Mouse (Mus musculus) brain, adult 2 months (tissue): ENCODE results near the gene Zfp664.

Source experiments
- DNase-seq: peaks from one replicate; pipeline ENCODE4 v3.0.0; 2011; ENCODE audit warnings: low read depth, low spot score

The Zfp664 gene

DNA sequence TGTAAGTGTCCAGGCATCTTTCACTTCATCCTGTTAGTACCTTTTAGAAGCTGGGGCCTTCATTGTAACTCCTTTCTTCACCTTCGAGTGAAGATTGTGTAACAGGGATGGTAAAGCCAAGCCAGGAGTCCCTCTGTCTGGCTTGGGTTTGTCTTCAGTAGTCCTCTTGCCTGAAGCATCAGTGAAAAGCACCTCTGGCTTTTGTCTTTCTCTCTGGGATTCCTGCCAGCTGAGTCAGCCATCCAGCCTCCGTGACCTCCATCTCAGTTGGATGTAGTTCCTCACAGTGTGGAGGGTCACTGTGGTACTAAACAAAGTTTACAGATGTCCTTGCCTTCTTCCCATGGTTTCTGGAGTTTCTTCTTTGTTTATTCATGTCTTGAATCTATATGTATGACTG, 9.5 kb downstream of the Zfp664 start:
- DNase-seq, result peak; percentile 49

GRCm38 (mm10) chr5:124873096-124873495, 10.6 kb downstream of the Zfp664 start:
- no peak for DNase-seq

GRCm38 (mm10) chr5:124873890-124874601, 11.6 kb downstream of the Zfp664 start:
- no peak for DNase-seq

DNA sequence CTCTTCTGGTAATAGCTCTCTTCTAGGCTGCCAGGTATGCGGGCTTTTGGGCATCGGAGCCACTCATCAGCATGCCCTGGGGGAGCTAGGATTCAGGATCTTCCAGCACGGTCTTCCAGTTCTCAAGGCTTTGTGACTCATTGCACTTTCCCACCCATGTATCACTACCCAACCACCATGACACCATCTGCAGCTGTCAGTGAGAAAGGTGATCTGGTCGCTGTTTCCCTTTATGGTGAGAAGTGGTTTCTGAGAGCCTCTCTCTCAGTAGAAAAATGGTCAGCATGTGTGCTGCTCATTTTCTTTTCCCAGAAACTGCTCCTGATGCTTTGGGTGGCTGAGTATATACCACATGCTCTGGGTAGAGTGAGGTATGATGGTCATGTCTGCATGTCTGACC, 16.8 kb downstream of the Zfp664 start:
- peak; percentile 59 for DNase-seq

GRCm38 (mm10) chr5:124879801-124880200, 17.3 kb downstream of the Zfp664 start:
- peak; percentile 68 for DNase-seq

DNA sequence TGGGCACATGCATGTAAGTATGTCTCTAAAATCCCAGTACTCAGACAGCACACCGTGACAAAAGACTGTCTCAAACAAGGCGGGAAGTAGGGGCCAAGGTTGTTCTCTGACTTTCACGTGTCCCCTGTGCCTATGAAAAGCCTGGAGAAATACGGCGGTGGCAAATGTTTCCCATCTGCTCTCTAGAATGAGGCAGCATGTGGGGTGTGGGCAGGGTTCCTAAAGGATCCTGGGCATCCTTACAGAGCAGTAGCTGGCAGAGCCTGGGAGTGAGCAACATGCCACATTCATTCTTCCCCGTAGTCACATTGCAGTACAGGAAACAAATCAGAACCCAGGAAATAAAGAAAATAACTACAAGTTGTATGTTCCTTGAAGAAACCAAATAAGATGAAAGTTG, 21.4 kb downstream of the Zfp664 start:
- peak; percentile 97 for DNase-seq

GRCm38 (mm10) chr5:124888661-124889060, 26.2 kb downstream of the Zfp664 start:
- no peak for DNase-seq

GRCm38 (mm10) chr5:124891921-124892370, 29.5 kb downstream of the Zfp664 start:
- no peak for DNase-seq

- DNase-seq, result no peak
Measured at GRCm38 (mm10) chr5:124896135-124896534, 33.6 kb downstream of the Zfp664 start.

DNA sequence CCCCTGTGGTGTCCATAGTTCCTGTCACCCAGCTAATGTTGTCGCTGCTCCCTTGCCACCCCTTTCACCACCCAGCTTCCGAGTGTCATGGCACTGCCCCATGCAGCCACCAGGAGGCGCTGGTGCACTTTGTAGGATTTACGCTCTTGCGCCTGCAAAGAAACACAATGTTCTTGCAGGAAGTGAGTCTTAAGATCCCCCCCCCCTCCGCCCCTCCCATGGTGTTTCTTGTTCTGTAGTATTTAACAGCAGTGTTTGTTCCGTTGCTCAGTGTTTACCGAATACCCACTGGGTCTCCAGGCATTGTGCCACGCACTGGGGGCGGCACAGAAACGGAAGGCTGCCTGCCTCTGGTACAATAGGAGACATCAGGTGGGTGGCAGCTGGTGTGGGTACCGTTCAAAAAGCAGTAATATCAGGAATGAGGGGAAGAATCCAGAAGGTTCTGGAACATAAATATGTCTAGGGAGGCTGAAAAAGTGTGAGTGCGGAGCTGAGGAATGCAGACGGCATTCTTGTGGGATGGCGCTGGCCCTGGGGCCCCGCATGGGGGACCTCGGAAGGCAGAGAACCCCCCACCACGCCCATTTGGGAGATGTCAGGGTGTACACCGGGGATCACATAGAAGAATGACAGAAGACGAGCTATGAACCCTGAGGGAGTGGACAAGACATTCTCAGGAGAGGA, 37.6 kb downstream of the Zfp664 start:
- DNase-seq, result peak; percentile 89

DNA sequence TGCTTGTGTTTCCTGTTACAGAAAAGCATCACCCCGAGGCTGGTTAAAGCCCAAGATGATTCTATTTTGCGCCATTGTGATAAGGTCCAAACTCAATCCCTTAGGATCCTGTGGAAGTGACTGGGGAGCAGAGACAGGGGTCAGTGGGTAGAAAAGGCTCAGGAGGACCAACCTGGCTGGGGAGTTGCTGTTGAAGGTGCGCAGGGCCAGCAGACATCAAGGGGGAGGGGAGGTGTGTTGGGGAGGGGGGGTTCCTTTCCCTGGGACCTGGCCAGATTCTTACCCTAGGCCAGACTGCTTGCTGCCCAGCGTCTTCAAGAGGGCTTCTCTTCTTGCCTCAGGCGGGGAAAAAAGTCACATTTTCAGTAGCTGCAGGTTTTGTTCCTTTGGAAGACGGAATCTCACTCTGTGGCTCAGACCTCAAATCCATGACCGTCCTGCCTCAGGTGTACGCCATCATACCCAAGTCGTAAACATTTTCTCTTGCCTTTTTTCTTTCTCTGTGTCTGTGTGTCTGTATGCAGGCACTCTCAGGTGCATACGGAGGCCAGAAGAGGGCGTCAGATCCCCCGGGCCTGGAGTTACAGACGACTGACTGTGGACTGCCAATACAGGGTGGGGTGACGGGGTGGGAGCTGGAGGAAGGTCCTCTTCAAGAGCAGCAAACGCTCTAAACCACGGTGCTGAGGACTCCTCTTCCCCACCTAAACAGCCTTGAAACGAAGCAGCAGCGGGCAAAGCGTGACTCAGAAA, 38.4 kb downstream of the Zfp664 start:
- no peak for DNase-seq

DNA sequence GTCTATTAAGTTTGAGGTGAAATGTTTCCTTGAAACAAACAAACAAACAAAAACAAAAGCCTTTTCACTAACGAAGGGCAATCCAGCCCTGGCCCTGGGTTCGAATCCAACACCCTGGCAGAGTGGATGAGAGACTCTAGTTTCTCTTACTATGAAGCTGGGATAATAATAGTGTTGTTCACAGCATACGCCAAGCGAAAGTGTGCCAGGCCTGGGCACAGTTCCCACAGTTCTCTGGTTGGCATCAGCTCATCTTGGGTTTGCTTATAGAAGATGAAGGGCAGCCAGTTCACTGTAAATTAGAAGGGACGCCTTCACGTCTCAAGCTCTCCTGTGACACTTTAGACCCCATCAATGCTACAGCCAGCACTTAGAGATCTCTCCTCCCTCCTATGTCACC, 39.2 kb downstream of the Zfp664 start:
- peak; percentile 87 for DNase-seq

- DNase-seq, result peak; percentile 62
Measured at GRCm38 (mm10) chr5:124902195-124902594, 39.7 kb downstream of the Zfp664 start.

DNA sequence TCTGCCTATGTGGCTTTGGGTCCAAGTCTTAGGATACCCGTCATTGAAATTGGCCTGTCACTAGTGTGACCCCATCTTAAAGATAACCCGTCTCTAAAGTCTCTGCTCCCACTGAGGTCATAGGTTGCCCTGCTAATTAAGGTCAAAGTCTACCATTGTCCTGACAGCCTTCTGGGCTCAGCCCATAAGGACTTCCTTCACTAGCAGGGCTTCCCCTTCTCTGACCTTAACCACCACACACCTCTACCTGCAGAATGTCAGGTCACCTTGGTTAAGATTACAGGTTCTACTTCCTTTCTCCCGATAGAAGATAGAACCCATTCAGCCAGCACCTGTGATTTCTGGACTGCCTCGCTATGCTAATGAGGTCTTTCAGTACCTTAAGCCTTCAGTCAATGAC, 41.4 kb downstream of the Zfp664 start:
- DNase-seq, result no peak

DNA sequence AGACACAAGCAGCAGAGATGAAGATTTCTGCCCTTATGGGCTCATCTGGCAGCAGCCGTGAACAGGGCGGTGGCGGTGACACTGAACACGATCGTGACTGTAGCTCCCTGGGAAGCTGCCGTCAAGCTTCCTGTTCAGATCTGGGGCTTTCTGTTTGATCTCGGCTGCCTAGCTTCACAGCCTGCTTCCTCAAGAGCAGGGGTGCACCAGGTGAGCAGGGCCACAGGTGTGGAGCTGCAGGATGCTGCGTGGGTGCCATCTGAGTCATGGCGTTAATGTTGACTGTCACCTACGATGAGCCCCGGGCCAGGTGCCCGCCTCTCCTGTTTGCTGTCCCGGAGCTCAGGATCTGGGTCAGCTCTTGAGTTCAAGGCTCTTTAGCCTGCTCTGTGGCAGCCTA, 44.4 kb downstream of the Zfp664 start:
- DNase-seq, result no peak

GRCm38 (mm10) chr5:124908860-124909259, 46.4 kb downstream of the Zfp664 start:
- DNase-seq, result peak; percentile 84

- no peak for DNase-seq
Measured at GRCm38 (mm10) chr5:124912276-124912675, 49.8 kb downstream of the Zfp664 start.

GRCm38 (mm10) chr5:124912946-124913933, 50.7 kb downstream of the Zfp664 start:
- no peak for DNase-seq

DNA sequence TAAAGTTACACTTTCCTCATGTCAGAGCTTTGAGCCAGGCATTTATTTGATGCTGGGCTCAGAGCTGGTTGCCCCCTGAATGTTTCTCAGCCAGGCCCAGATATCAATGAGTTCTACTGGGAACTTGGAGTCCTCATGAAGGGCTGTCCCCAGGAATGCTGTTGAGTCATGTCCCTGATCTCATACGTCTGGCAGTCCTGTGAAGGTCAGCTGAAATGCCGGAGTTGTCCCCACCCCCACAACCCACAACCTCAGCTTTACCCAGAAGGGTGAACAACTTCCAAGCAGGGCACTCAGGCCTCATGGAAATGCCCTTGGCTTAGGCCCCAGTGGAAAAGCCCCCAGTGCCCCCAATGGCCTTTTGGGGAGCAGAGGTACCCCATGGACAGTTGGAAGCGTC, 57.3 kb downstream of the Zfp664 start:
- no peak for DNase-seq

GRCm38 (mm10) chr5:124921410-124921809, 58.9 kb downstream of the Zfp664 start:
- peak; percentile 23 for DNase-seq
